Mouse (Mus musculus) hindbrain, postnatal 0 days (tissue): ENCODE results near the gene Cbwd1. TPM values are rescaled to one million over a fixed set of nuclear protein-coding genes. Genes with fewer than 3 reads are reported as not detected.

Experiments used
- ATAC-seq: fragments of 200-750 bp; cut with Nextera tagmentation; 2 replicates; pipeline ENCODE4 v1.8.0; 2017; ENCODE audit warnings: mild to moderate bottlenecking, moderate TSS enrichment, moderate library complexity
- DNase-seq: peaks from one replicate; pipeline ENCODE4 v3.0.0-alpha.2; 2015; ENCODE audit warnings: low spot score
- H3K27ac ChIP-seq: fragments of 300-500 bp; sonication (generic); 2 replicates; pipeline ENCODE4 v1.5.1; 2014; ENCODE audit warnings: mild to moderate bottlenecking
- H3K27me3 ChIP-seq: fragments of 300-500 bp; sonication (generic); 2 replicates; pipeline ENCODE4 v1.6.1; 2014; ENCODE audit warnings: low read length, mixed read lengths; ENCODE audit not compliant: insufficient read depth
- H3K36me3 ChIP-seq: fragments of 300-500 bp; sonication (generic); 2 replicates; pipeline ENCODE4 v1.6.1; 2014; ENCODE audit warnings: low read length, mixed read lengths; ENCODE audit not compliant: insufficient read depth
- H3K4me1 ChIP-seq: fragments of 300-500 bp; sonication (generic); 2 replicates; pipeline ENCODE4 v1.6.1; 2014; ENCODE audit warnings: antibody characterized with exemption, low read length, mixed read lengths; ENCODE audit not compliant: insufficient read depth
- H3K4me2 ChIP-seq: fragments of 300-500 bp; sonication (generic); 2 replicates; pipeline ENCODE4 v1.6.1; 2014; ENCODE audit warnings: low read depth, mild to moderate bottlenecking, low read length, moderate library complexity, mixed read lengths
- H3K4me3 ChIP-seq: fragments of 300-500 bp; sonication (generic); 2 replicates; pipeline ENCODE4 v1.5.1; 2014; ENCODE audit warnings: low read length
- H3K9ac ChIP-seq: fragments of 300-500 bp; sonication (generic); replicated peaks from 2 replicates; pipeline ENCODE4 v1.6.1; 2014; ENCODE audit warnings: mild to moderate bottlenecking, low read length, moderate library complexity, mixed read lengths
- H3K9me3 ChIP-seq: fragments of 300-500 bp; sonication (generic); 2 replicates; pipeline ENCODE4 v1.6.1; 2016; ENCODE audit warnings: low read length, mixed read lengths
- CTCF ChIP-seq: IDR thresholded peaks from 2 replicates; pipeline ENCODE4 v1.5.1; 2016; ENCODE audit warnings: antibody characterized with exemption, control low read depth, low read depth
- WGBS: fragments of 180-500 bp; shearing (Covaris S2); extraction: QIAGEN DNeasy Blood & Tissue Kit; methylation state at CpG from one replicate; pipeline ENCODE4 v1.1.7; 2014; 5-methylcytosine and 5-hydroxymethylcytosine counted together
- polyA plus RNA-seq: library from polyadenylated mRNA; unstranded; fragments of >200 nt; fragmentation: Nextera tagmentation; extraction: Ambion mirVana; gene quantifications from 2 replicates; pipeline ENCODE4 v1.2.1, GENCODE M21; 2015
- total RNA-seq: library from RNA; depleted of rRNA; stranded (reverse); fragments of >200 nt; gene quantifications from 2 replicates; pipeline ENCODE4 v1.2.3, GENCODE M21; 2014

The Cbwd1 gene
- total and polyA plus RNA-seq, 2 experiments from 2014 or later, result 8.3 to 12.8 TPM

- Histone ChIP-seq H3K4me2 (no peak overlapping the region), H3K4me3 (no peak overlapping the region), H3K36me3 (no peaks in the 10 kb centered on the region), H3K27ac (no peak overlapping the region), H3K9ac (no peak overlapping the region), H3K9me3 (no peaks in the 10 kb centered on the region), H3K4me1 (no peaks in the 10 kb centered on the region), H3K27me3 (peaks cover 45% of the 10 kb centered on the region)
- WGBS, result 56% methylated on average over 2 of the region's 2 CpGs
- ATAC-seq, result no peak
- no peak for DNase-seq
- no peak for TF ChIP-seq CTCF
Measured at GRCm38 (mm10) chr19:24902821-24903220, 58.6 kb downstream of the Cbwd1 start.

GRCm38 (mm10) chr19:24902256-24902655 lies 59.2 kb downstream of the Cbwd1 start:
- ATAC-seq, result no peak
- H3K36me3 ChIP-seq, result no peaks in the 10 kb centered on the region
- TF ChIP-seq CTCF, result no peak
- no peak for DNase-seq
- 6% methylated on average over 2 of the region's 2 CpGs for WGBS
- H3K4me1 ChIP-seq, result no peaks in the 10 kb centered on the region
- no peak overlapping the region for H3K9ac ChIP-seq
- H3K4me3 ChIP-seq, result no peak overlapping the region
- peaks cover 48% of the 10 kb centered on the region for H3K27me3 ChIP-seq
- H3K27ac ChIP-seq, result no peak overlapping the region
- H3K4me2 ChIP-seq, result no peak overlapping the region
- no peaks in the 10 kb centered on the region for H3K9me3 ChIP-seq

GRCm38 (mm10) chr19:24901666-24902065 lies 59.7 kb downstream of the Cbwd1 start:
- Histone ChIP-seq H3K9me3 (no peaks in the 10 kb centered on the region), H3K27me3 (peaks cover 54% of the 10 kb centered on the region), H3K9ac (no peak overlapping the region), H3K36me3 (no peaks in the 10 kb centered on the region), H3K4me3 (no peak overlapping the region), H3K27ac (no peak overlapping the region), H3K4me2 (no peak overlapping the region), H3K4me1 (no peaks in the 10 kb centered on the region)
- DNase-seq (no peak), ATAC-seq (no peak)
- 7% methylated on average over 3 of the region's 3 CpGs for WGBS
- no peak for TF ChIP-seq CTCF

GRCm38 (mm10) chr19:24900581-24901220 lies 60.7 kb downstream of the Cbwd1 start, which contains the start of gene Foxd4:
Gene Foxd4 (minus strand): TSS chr19:24901197.
- H3K27ac ChIP-seq, result no peak within 1 kb of the TSS
- under 1% methylated on average over 27 of the region's 27 CpGs for WGBS
- H3K4me2 ChIP-seq, result peak within 1 kb of the TSS; percentile 56
- H3K9me3 ChIP-seq, result no peaks in the 10 kb centered on the region
- no peak for TF ChIP-seq CTCF
- H3K4me1 ChIP-seq, result no peaks in the 10 kb centered on the region
- peak; percentile 28 for ATAC-seq
- DNase-seq, result no peak
- H3K4me3 ChIP-seq, result peak within 1 kb of the TSS; percentile 32
- H3K27me3 ChIP-seq, result peaks cover 61% of the 10 kb centered on the region
- no peaks in the 10 kb centered on the region for H3K36me3 ChIP-seq
- H3K9ac ChIP-seq, result no peak within 1 kb of the TSS

- H3K4me1 ChIP-seq, result no peaks in the 10 kb centered on the region
- no peak overlapping the region for H3K9ac ChIP-seq
- peak overlapping the region; percentile 32 for H3K4me3 ChIP-seq
- H3K27ac ChIP-seq, result no peak overlapping the region
- peaks cover 61% of the 10 kb centered on the region for H3K27me3 ChIP-seq
- under 1% methylated on average over 82 of the region's 84 CpGs for WGBS
- H3K9me3 ChIP-seq, result no peaks in the 10 kb centered on the region
- peak; percentile 52 for ATAC-seq
- peak overlapping the region; percentile 56 for H3K4me2 ChIP-seq
- no peaks in the 10 kb centered on the region for H3K36me3 ChIP-seq
- no peak for TF ChIP-seq CTCF
- peak; percentile 20 for DNase-seq
Measured at GRCm38 (mm10) chr19:24899578-24900544, 61.5 kb downstream of the Cbwd1 start.

GRCm38 (mm10) chr19:24898737-24899577 lies 62.5 kb downstream of the Cbwd1 start:
- Histone ChIP-seq H3K36me3 (no peaks in the 10 kb centered on the region), H3K9me3 (no peaks in the 10 kb centered on the region), H3K27me3 (peaks cover 61% of the 10 kb centered on the region), H3K4me1 (no peaks in the 10 kb centered on the region), H3K9ac (no peak overlapping the region), H3K4me3 (peak overlapping the region; percentile 32), H3K4me2 (peak overlapping the region; percentile 56), H3K27ac (no peak overlapping the region)
- ATAC-seq (no peak), DNase-seq (peak; percentile 12)
- no peak for TF ChIP-seq CTCF
- WGBS, result 2% methylated on average over 34 of the region's 34 CpGs
